Mouse (Mus musculus) cerebellum, adult 2 months (tissue): Measurements from ENCODE around the gene Cfl1. TPM values are rescaled to one million over a fixed set of nuclear protein-coding genes. Genes with fewer than 3 reads are reported as not detected.
A peak's percentile ranks its signal among the peaks of the same experiment; 100 is the strongest.

Experiments
- DNase-seq, 2 experiments: peaks; one replicate each; pipeline ENCODE4 v3.0.0; 2021
- H3K27ac ChIP-seq: fragments of 200-500 bp; 2 replicates; pipeline ENCODE4 v1.5.1; 2012; ENCODE audit warnings: low read length, control low read depth, inconsistent platforms; ENCODE audit not compliant: insufficient read depth
- H3K27me3 ChIP-seq: fragments of 200-500 bp; 2 replicates; pipeline ENCODE4 v1.6.1; 2012; ENCODE audit warnings: inconsistent platforms, mild to moderate bottlenecking, low read length, moderate library complexity; ENCODE audit not compliant: control insufficient read depth, insufficient read depth
- H3K4me1 ChIP-seq: fragments of 200-500 bp; 2 replicates; pipeline ENCODE4 v1.6.1; 2011; ENCODE audit warnings: low read length; ENCODE audit not compliant: control insufficient read depth, insufficient read depth
- H3K4me3 ChIP-seq: fragments of 200-500 bp; replicated peaks from 2 replicates; pipeline ENCODE3; 2011; ENCODE audit warnings: mild to moderate bottlenecking, low read depth, low read length, control low read depth; ENCODE audit not compliant: insufficient read depth
- CTCF ChIP-seq: fragments of 200-500 bp; IDR thresholded peaks from 2 replicates; pipeline ENCODE4 v1.5.1; 2011; ENCODE audit warnings: low read depth, mild to moderate bottlenecking, control low read depth, low read length, moderate library complexity, borderline replicate concordance; ENCODE audit not compliant: insufficient read depth
- POLR2A ChIP-seq: fragments of 200-500 bp; IDR thresholded peaks from 2 replicates; pipeline ENCODE4 v1.6.1; 2011; ENCODE audit warnings: low read length, control low read depth, borderline replicate concordance; ENCODE audit not compliant: insufficient read depth
- WGBS: fragments of 180-500 bp; shearing (Covaris S2); methylation state at CpG from one replicate; pipeline ENCODE4 v1.1.7; 2018; 5-methylcytosine and 5-hydroxymethylcytosine counted together
- polyA plus RNA-seq: library from polyadenylated mRNA; depleted of rRNA; stranded (reverse); fragments of >200 nt; gene quantifications from 2 replicates; pipeline ENCODE4 v1.2.3, GENCODE M21; 2012

The Cfl1 gene
- polyA plus RNA-seq, 1 experiment: 1,193 TPM

DNA sequence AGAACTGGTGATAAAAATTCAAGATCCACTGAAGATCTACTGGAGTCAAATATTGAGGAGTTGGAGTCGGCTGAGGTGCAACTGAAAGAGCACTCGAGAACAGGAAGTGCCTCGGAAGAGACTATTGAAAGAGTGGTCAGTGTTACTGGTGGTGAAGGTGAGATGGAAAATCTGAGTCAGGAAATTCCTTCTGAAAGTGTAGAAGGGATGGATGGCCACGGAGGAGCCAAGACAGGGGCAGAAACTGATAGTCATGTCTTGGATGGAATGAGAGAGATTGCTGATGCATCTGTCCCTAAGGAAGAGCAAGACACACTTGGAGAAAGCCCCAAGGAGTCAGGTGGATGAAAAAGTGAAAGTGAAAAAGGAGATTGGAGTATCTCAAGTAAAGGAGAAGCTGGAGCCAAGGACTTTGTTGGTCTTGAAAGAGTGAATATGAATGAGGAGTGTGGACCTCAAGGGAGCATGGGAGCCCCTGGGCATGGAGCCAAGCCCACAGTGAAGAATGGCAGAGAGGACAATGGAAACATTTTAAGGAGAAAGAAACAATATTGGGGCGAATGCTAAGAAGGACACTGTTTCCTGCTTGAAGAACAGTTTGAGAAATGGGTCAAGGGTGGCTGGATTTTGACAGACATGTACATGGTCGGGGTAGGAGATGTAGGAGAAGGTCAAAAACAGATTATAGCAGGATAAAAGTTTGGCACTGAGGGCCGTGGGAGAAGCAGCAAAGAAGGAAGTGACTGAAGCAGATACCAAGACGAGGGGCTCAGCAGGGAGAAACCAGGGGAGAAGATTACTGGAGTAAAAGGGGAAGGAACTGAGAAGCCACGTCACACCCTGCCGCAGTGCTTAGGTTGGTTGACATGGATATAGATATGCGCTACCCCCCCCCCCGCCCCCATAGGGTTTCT is 22.1 kb downstream of the Cfl1 start:
- 70% methylated on average over 12 of the region's 12 CpGs for WGBS
- no peaks in the 10 kb centered on the region for H3K27me3 ChIP-seq
- TF ChIP-seq POLR2A (no peak), CTCF (no peak)
- no peak for DNase-seq
- no peak overlapping the region for H3K27ac ChIP-seq
- H3K4me3 ChIP-seq: no peak overlapping the region
- 0 out of 2 replicates have a peak, but pooled peaks cover 5% of the 10 kb centered on the region for H3K4me1 ChIP-seq

- 85% methylated on average over 3 of the region's 3 CpGs for WGBS
Observed at GRCm38 (mm10) chr19:5513005-5513349, 22.7 kb downstream of the Cfl1 start.

DNA sequence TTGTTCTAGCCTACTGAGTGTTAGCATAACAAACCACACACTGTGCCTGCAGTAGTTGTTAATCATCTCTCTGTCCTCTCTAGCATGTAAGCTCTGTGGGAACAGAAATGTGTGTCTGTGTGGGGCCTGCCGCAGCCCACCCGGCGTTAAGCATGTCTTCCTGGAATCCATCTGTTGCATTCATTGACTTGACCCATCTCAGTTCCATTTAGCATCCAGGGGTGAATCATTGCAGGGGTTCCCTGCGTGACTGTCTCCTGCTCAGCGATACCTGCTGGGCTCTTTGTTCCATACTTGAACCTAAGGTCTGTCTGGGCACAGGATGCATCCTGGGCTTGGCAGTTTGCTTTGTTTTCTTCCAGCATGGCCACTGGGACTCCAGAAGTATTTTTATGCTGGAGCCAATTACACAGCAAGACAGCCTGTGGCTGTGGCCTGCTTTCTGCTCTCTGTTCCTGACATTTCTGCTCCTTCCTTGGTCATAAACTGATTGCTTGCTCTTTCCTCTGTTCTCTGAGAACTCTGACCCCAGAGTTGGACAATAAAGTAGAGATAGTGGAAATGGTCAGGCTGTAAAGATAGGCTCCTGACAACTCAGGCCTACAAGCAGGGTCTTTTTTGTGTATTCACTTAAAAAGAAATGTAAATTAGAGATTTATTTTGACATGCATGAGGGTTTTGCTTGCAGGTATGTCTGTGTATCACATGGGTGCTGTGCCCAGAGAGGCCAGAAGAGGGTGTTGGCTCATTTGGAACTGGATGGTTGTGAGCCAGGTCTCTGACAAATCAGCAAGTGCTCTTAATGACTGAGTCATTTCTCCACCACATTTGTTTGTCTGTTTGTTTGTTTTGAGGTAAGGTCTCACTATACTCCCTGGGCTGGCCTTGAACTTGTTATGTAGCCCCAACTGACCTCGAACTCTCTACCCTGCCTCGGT is 25.9 kb downstream of the Cfl1 start:
- no peak overlapping the region for H3K4me3 ChIP-seq
- DNase-seq: no peak
- no peak overlapping the region for H3K27ac ChIP-seq
- no peak for TF ChIP-seq CTCF
- TF ChIP-seq POLR2A: no peak
- 0 out of 2 replicates have a peak, but pooled peaks cover 3% of the 10 kb centered on the region for H3K4me1 ChIP-seq
- no peaks in the 10 kb centered on the region for H3K27me3 ChIP-seq
- 45% methylated on average over 7 of the region's 7 CpGs for WGBS

More at GRCm38 (mm10) chr19:5513005-5513349, 22.7 kb downstream of the Cfl1 start:
- TF ChIP-seq POLR2A: no peak
- no peak for TF ChIP-seq CTCF
- DNase-seq: no peak
- 0 out of 2 replicates have a peak, but pooled peaks cover 5% of the 10 kb centered on the region for H3K4me1 ChIP-seq
- no peak overlapping the region for H3K4me3 ChIP-seq
- H3K27ac ChIP-seq: no peak overlapping the region
- H3K27me3 ChIP-seq: no peaks in the 10 kb centered on the region

- WGBS: 78% methylated on average over 8 of the region's 8 CpGs
- Histone ChIP-seq H3K4me1 (no peaks in the 10 kb centered on the region), H3K27ac (no peak overlapping the region), H3K27me3 (no peaks in the 10 kb centered on the region), H3K4me3 (no peak overlapping the region)
- TF ChIP-seq POLR2A (no peak), CTCF (no peak)
- DNase-seq: no peak
Observed at GRCm38 (mm10) chr19:5516906-5517505, 26.8 kb downstream of the Cfl1 start.

DNA sequence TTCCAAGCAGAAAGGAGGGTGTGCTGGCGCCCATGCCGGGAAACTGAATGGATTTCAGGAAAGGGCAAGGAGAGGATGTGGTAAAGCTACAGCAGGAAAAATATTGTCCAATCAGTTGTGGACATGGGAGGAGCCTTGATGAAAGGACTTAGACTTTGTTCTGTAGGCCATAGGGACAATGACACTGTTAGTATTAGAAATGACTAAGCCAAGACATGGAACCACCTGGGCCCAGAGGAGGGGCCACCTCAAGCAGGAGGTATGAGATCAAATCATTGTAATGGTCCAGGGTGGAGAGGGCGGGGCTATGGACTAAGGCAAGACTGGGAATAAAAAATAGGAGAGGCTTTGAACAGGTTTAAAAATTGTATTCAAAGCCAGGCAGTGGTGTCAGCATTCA is 28.5 kb downstream of the Cfl1 start:
- no peak overlapping the region for H3K27ac ChIP-seq
- TF ChIP-seq POLR2A (no peak), CTCF (no peak)
- no peak overlapping the region for H3K4me3 ChIP-seq
- no peaks in the 10 kb centered on the region for H3K27me3 ChIP-seq
- H3K4me1 ChIP-seq: no peaks in the 10 kb centered on the region
- 89% methylated on average over 3 of the region's 3 CpGs for WGBS
- DNase-seq: no peak

GRCm38 (mm10) chr19:5525204-5525603 is 34.9 kb downstream of the Cfl1 start:
- TF ChIP-seq POLR2A (no peak), CTCF (no peak)
- WGBS: 84% methylated on average over 5 of the region's 5 CpGs
- DNase-seq: no peak
- Histone ChIP-seq H3K27me3 (no peaks in the 10 kb centered on the region), H3K4me1 (0 out of 2 replicates have a peak, but pooled peaks cover 3% of the 10 kb centered on the region), H3K27ac (no peak overlapping the region), H3K4me3 (no peak overlapping the region)

DNA sequence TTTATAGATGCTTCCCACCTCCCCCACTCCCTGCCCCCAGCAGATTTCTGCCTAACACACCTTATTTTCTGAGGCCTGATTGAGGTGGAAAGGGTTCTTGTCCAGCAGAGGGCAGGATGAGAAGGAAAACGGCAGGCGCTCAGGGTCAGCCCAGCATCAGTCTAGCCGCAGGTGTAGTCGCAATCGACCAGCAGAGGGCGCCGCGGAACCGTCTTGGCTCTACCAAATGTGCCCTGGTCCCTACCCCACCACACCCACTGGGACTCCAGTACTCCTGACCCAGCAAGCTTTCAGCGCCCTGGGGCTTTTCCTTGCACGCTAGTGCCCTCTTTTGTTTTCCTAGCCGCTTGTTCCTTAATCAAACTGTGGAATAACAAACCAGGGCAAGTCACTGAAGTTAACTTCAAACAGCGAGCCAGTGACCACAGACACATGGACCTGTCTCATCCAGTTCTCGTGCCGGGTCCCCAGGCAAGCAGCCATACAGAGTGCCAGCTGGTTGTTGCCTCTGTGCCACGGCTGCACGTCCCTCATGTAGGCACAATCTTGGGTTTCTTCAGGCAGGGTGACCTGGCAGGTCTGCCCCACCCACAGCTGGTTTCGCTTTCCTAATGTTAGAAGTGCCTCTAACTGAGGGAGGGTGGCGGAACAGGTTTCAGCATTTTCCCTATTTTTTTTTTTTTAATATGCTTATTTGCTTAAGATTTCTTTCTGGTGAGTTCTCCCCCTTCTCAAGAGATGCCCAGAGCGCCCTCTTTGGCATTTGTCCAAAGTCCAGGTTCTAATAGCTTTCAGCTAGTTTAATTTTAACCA is 39.3 kb downstream of the Cfl1 start:
- 0 out of 2 replicates have a peak, but pooled peaks cover 3% of the 10 kb centered on the region for H3K4me1 ChIP-seq
- H3K27ac ChIP-seq: no peak overlapping the region
- WGBS: 3% methylated on average over 20 of the region's 20 CpGs
- peak overlapping the region; percentile 24 for H3K4me3 ChIP-seq
- H3K27me3 ChIP-seq: no peaks in the 10 kb centered on the region
- peak; percentile 93 to 98 for DNase-seq
- no peak for TF ChIP-seq POLR2A
- peak; percentile 98 for TF ChIP-seq CTCF
